Mouse (Mus musculus): ENCODE data around the gene Cerk.
A peak's percentile ranks its signal among the peaks of the same experiment; 100 is the strongest.
"Not testable (repeated sequence)": the region's sequence is repeated elsewhere in the genome, so short reads cannot be mapped to it uniquely, and the experiment has no call there.

The Cerk gene

DNA sequence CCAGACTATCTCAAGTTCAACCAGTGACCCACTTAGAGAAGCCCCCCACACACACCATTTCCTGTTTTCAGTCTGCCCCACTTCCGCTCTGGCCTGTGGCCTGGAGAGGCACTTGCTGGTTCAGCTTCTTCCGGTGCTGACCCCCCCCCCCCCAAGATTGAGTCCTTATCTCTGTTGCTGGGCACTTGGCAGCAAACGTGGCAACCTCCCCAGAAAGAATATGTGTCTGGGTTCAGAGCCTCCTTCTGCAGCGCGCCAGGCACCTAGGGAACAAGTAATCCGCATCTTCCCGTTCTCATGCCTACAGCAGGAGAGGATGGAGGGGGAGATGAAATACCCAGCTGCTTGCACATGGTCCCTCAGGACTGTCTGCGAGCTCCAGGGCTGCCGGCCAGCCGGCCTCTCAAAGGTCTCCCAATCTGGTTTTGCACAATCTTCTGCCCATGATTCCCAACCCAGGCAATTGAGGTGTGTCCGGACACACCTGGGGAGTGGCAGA lies 4.0 kb downstream of the Cerk start:
- DNase-seq (ENCODE audit: low spot score in 2 of 2), result peak; percentile 77 to 84

GRCm38 (mm10) chr15:86181321-86181720 lies 4.6 kb downstream of the Cerk start:
- not testable (repeated sequence) for DNase-seq (ENCODE audit: low spot score in 2 of 2)

GRCm38 (mm10) chr15:86180427-86180826 lies 5.5 kb downstream of the Cerk start:
- peak; percentile 82 to 83 for DNase-seq (ENCODE audit: low spot score in 2 of 2)

GRCm38 (mm10) chr15:86178594-86178993 lies 7.3 kb downstream of the Cerk start:
- DNase-seq (ENCODE audit: low spot score in 2 of 2), result no peak

- not testable (repeated sequence) for DNase-seq (ENCODE audit: low spot score in 2 of 2)
Observed at GRCm38 (mm10) chr15:86177703-86178251, 8.2 kb downstream of the Cerk start.

- no peak for DNase-seq (ENCODE audit: low spot score in 2 of 2)
Observed at GRCm38 (mm10) chr15:86176771-86177702, 8.9 kb downstream of the Cerk start.

DNA sequence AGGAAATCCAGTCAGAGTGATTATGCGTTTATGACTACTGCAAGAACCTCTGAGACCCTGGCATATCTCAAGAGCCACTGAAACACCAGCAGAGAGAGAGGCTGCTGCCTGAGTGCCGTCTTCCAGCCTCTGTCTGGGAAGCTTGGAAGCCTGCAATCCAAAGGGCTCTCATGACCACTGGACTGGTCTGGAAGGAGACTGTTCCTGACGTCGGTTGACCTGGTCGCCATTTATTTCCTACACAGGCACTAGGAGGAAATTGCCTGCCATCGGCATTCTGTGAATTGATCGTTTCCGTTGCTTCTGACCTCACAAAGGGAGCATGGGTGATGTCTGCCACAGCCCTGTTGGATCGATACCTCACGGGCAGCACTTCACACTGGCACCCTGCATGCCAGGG lies 9.8 kb downstream of the Cerk start:
- no peak for DNase-seq (ENCODE audit: low spot score in 2 of 2)

DNA sequence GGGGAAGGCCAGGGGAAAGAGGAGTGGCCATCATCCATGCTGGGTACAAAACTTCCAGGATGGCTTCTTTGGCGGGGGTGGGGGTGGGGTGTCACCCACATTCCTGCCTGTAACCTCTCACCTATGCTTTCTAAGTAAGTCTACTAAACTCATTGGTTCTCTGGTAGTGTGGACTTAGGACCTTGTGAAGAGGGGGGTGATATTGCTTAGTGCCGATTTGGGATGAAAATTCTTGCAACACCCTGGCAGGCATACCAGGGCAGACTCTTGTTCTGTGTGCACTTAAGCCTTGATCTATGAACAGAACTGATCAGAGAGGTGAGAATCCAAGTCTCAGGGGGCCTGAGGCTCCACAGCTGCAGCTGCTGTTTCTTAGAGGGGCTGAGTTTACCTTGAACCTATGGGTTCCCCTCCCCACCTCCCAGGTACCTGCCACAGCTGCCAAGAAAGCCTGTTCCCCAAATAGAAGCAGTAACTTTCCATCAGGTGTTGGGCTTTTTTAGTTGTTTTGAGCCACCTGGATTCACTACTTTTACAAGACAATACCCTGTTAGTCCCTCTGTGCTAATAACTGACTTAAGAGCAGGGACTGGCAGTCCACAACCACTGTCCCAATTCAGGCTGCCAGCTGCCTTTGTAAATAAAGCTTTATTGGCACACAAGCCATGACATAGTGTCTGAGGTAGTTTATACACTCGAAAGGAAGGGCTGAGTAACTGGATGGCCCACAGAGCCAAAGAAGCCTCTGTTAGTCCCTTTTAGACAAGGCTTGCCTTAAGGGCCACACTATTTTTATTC lies 10.5 kb downstream of the Cerk start:
- DNase-seq (ENCODE audit: low spot score in 2 of 2), result no peak

- DNase-seq (ENCODE audit: low spot score in 2 of 2), result peak; percentile 84 to 85
Observed at GRCm38 (mm10) chr15:86173136-86173985, 12.6 kb downstream of the Cerk start.

GRCm38 (mm10) chr15:86172526-86172925 lies 13.4 kb downstream of the Cerk start:
- peak; percentile 55 to 58 for DNase-seq (ENCODE audit: low spot score in 2 of 2)

GRCm38 (mm10) chr15:86172124-86172523 lies 13.8 kb downstream of the Cerk start:
- no peak for DNase-seq (ENCODE audit: low spot score in 2 of 2)

DNA sequence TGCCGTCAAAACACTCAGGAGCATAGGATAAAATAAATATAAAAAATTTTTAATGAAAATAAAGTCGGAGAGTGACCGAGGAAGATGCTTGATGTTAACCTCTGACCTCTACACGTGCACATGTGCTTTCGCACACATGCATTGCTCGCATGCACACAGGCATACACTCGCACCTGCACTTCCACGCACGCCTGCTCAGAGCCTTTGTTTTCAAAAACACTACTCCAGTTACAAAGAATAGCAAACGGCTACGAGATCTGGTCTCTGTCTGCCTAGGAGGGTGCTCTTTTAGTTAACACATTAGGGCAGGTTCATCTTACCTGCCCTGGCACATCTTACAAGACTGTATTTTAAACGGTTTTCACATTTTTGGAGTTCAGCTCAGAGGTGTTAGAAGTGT lies 14.6 kb downstream of the Cerk start:
- DNase-seq (ENCODE audit: low spot score in 2 of 2), result no peak

- no peak for DNase-seq (ENCODE audit: low spot score in 2 of 2)
Observed at GRCm38 (mm10) chr15:86169817-86170110, 16.2 kb downstream of the Cerk start.

DNA sequence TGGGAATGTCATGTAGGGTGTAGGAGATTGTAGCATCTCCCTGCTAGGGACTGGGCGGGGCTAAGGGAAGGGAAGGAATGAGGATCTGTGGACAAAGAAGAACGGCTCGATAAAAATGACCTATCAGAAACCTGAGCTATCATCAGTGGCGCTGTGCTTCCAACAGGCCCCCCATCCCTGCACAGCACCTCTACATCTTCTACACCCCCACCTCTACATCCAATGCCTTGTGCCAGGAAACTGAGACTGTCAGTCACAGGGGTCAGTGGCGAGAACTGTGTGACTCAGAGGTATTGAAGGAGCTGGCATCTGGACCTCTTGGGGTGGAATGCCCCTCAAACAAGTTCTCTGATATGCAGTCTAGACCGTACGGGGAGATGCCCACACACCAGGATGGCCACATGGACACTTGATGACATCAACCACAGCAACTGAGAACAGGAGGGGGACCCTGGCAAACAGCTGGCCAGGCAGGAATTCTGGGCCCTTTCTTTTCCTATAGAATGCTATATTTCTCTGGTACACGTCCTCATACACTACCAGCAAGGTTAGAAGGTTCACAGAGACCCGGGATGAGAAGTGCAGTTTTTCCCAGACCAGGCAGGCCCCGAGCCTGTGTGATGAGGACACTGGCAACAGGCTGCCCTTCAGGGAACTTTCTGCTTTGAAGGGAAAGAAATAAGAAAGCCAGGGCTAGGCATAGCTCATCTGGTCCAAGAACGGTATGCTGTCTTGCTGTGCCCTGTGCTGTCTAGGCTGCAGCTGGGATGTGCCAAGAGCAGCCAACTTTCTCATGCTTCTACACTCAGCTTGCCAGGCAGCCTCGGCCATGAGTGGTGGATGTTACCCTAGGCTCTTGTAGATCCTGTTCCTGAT lies 16.8 kb downstream of the Cerk start:
- DNase-seq (ENCODE audit: low spot score in 2 of 2), result no peak

- DNase-seq (ENCODE audit: low spot score in 2 of 2), result no peak
Observed at GRCm38 (mm10) chr15:86168505-86168867, 17.5 kb downstream of the Cerk start.

DNA sequence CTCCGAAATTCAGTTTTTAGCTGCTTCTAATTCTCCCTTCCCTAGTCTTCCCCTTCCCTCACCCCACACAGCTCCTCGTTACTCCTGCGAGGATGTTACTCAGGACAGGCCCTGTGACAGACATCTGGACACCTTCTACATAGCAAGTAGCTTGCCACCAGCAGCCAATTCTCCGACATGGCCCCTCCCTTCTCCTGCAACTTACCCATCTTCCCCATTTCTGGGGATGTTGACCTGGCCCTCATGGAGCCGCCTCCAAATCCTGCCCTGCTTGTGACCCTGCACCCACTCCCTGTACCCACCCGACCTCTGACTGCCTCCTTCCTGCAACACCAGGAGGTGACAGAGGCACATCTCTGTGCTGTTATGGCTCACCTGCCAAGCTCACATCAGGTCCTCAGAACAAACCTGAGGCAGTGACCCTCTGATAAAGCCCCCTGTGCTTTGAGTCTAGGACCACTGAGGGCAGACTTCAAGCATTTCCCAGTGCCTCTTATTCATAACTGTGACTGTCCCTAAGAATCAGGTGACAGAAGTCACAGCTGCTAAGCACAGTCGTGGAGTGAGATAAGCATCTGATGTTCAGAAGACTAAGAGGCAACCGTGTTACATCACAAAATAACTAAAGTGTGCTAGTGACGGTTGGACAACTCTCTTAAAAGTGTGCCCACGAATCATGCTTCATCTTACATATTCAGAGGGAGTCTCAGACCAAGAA lies 18.0 kb downstream of the Cerk start:
- no peak for DNase-seq (ENCODE audit: low spot score in 2 of 2)

- DNase-seq (ENCODE audit: low spot score in 2 of 2), result no peak
Observed at GRCm38 (mm10) chr15:86167032-86167655, 18.8 kb downstream of the Cerk start.

DNA sequence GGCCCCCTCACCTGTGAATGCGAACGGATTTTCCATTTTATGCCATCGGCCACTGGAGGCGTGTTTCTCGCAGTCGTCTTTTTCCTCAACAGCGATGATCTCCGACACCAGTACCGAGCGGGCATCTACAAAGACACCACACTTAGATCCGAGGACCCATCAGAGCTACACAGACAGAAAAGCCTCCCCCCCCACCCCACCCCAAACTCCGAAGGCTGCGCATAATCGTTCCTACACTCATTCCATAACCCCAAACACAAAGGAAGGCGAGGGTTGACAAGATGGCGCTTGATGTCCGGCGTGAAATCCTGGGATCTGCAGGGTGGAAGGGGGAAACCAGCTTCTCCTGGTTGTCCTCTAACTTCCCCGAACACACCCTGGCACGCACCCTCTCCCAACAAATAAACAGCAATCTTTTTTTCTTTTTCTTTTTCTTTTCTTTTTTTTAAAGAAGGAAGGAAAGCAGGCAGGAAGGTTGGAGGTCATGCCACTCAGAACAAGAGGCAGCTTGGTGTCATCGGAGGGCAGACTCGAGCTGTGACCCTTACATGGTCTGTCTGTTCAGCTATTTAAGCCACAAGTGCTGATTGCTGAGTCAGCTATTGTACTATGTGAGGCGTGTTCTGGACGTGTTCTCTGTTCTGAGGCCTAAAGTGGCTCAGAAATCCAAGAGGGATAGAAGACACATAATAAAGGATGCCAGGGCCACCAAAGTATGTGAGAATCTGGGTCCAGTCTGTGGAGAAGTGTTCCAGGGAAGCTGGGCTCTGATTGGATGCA lies 19.9 kb downstream of the Cerk start:
- DNase-seq (ENCODE audit: low spot score in 2 of 2), result no peak

All from spleen, postnatal 36 days (tissue).